Mouse (Mus musculus): ENCODE data around the gene Syndig1.

Syndig1 gene

GRCm38 (mm10) chr2:149982466-149982865, 153.5 kb downstream of the Syndig1 start:
- DNase-seq (ENCODE audit: low spot score in 2 of 2), result no peak

GRCm38 (mm10) chr2:149983107-149983506, 154.1 kb downstream of the Syndig1 start:
- no peak for DNase-seq (ENCODE audit: low spot score in 2 of 2)

GRCm38 (mm10) chr2:149987610-149988009, 158.6 kb downstream of the Syndig1 start:
- DNase-seq (ENCODE audit: low spot score in 2 of 2), result no peak

- DNase-seq (ENCODE audit: low spot score in 2 of 2), result no peak
Observed at GRCm38 (mm10) chr2:149991506-149991905, 162.5 kb downstream of the Syndig1 start.

GRCm38 (mm10) chr2:149992921-149993320, 163.9 kb downstream of the Syndig1 start:
- DNase-seq (ENCODE audit: low spot score in 2 of 2), result no peak

- DNase-seq (ENCODE audit: low spot score in 2 of 2), result no peak
Observed at GRCm38 (mm10) chr2:149996382-149996964, 167.5 kb downstream of the Syndig1 start.

GRCm38 (mm10) chr2:149997657-149998056, 168.6 kb downstream of the Syndig1 start:
- DNase-seq (ENCODE audit: low spot score in 2 of 2), result no peak

GRCm38 (mm10) chr2:149998373-149999108, 169.5 kb downstream of the Syndig1 start:
- no peak for DNase-seq (ENCODE audit: low spot score in 2 of 2)

GRCm38 (mm10) chr2:150000564-150000963, 171.6 kb downstream of the Syndig1 start:
- DNase-seq (ENCODE audit: low spot score in 2 of 2), result no peak

GRCm38 (mm10) chr2:150003499-150003898, 174.5 kb downstream of the Syndig1 start:
- DNase-seq (ENCODE audit: low spot score in 2 of 2), result no peak

- no peak for DNase-seq (ENCODE audit: low spot score in 2 of 2)
Observed at GRCm38 (mm10) chr2:150012787-150013346, 183.9 kb downstream of the Syndig1 start.

- DNase-seq (ENCODE audit: low spot score in 2 of 2), result no peak
Observed at GRCm38 (mm10) chr2:150013785-150014184, 184.8 kb downstream of the Syndig1 start.

GRCm38 (mm10) chr2:150016303-150016702, 187.3 kb downstream of the Syndig1 start:
- peak in 1 of 2 experiments; percentile 4 for DNase-seq (ENCODE audit: low spot score in 2 of 2)

GRCm38 (mm10) chr2:150020706-150021105, 191.7 kb downstream of the Syndig1 start:
- DNase-seq (ENCODE audit: low spot score in 2 of 2), result no peak

GRCm38 (mm10) chr2:150023873-150024339, 194.9 kb downstream of the Syndig1 start:
- DNase-seq (ENCODE audit: low spot score in 2 of 2), result peak in 1 of 2 experiments; percentile 26

- DNase-seq (ENCODE audit: low spot score in 2 of 2), result no peak
Observed at GRCm38 (mm10) chr2:150043531-150043930, 214.5 kb downstream of the Syndig1 start.

All from cerebellum, postnatal 4 days (tissue).